Mouse (Mus musculus): ENCODE measurements around the gene Drd1. TPM values are rescaled to one million over a fixed set of nuclear protein-coding genes. Genes with fewer than 3 reads are reported as not detected.

Gene Drd1
- polyA plus RNA-seq, 1 experiment: not detected

- no peaks in the 10 kb centered on the region for H3K4me1 ChIP-seq
- no peaks in the 10 kb centered on the region for H3K9me3 ChIP-seq
- H3K4me3 ChIP-seq (replicated peaks): no peak overlapping the region
- H3K27me3 ChIP-seq (replicated peaks): no peaks in the 10 kb centered on the region
- TF ChIP-seq GATA1 (IDR thresholded peaks at IDR 0.05; ENCODE audit: borderline replicate concordance, low read length) (no peak), FLI1 (IDR thresholded peaks at IDR 0.05; ENCODE audit: low read length) (no peak)
- H3K36me3 ChIP-seq (replicated peaks; ENCODE audit: low read length): no peaks in the 10 kb centered on the region
These were observed 46.8 kb downstream of the Drd1 start for GRCm38 (mm10) chr13:54008716-54009115.

Other genes starting within 250 kb of the Drd1 start
- gene Sfxn1, start 16.2 kb upstream of the Drd1 start, polyA plus RNA-seq (2012; ENCODE audit: insufficient read depth, low replicate concordance): 4.1 and 14.0 TPM in 2 replicates
- 0.22 TPM in 1 of 2 replicates, not detected in the other for gene Hrh2, start 136.4 kb upstream of the Drd1 start, polyA plus RNA-seq (2012; ENCODE audit: insufficient read depth, low replicate concordance)

Measured in megakaryocyte, embryonic 14.5 days (primary cell).